Mouse (Mus musculus) left cerebral cortex, adult 8-10 months (tissue): Measurements from ENCODE around the gene Get4. TPM values are rescaled to one million over a fixed set of nuclear protein-coding genes. Genes with fewer than 3 reads are reported as not detected.

ENCODE experiments used
- DNase-seq, 2 experiments: peaks; one replicate each; pipeline ENCODE4 v3.0.0; 2022; ENCODE audit warnings: low spot score in 2 of 2
- total RNA-seq, 4 experiments: library from RNA; stranded (reverse); gene quantifications; 2 replicates each; pipeline ENCODE4 v1.2.4; 2022

The Get4 gene
- 10 to 100 TPM; 56.1 to 59.8 (median 57.6) TPM for total RNA-seq

DNA sequence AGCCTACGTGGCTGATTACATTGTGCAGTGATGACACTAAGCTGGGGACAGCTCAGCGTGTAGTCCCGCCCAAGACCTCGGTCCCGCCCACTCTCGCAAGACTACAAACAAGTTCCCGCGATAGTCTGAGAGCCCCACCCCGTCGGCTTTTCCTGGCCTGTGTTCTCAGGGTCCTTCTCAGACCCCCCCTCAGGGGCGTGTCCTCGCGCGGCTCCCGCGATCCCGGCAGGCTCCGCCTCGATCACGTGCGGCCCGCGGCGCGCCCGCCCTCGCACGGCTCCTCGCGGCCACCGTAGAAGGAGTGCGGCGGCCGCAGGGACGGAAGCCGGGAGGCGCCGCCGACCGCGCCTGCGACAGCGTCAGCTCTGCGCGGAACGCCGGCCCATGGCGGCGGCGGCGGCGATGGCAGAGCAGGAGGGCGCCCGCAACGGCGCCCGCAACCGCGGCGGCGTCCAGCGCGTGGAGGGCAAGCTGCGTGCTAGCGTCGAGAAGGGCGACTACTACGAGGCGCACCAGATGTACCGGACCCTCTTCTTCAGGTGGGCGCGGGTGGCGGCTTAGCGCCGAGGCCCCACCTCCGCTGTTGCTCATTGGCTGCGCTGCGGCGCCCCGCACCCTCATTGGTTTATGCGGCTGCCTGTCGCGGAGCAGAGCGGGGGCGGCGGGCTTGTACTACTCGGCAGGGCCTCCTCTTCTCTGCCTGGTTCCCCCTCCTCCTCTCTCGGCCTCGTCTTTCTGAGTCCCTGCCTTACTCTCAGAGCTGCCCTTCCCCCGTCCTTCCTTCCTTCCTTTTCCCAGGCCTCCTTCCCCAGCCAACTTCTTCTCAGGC lies at the start of gene Get4:
Gene Get4, plus strand, starts transcription at position 244 of the 829 bp plus-strand sequence.
- peak; percentile 94 to 99 for DNase-seq

DNA sequence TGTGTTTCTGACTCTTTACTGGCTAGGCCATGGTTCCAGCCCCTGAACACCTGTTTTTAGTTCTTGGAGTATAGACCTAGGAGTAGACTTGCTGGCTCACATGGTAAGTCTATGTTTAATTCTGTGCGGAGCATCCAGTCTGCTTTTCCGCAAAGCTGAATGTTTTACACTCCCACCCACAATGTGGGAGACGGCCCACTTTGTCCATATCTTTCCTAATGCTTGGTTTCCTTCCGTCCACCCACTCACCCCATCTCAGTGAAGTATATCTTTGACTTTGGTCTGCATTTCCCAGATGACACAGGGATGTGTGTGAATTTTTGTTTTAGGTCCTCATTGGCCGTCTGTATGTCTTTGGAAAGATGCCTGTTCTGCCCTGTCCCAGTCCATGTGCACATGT lies 48.8 kb upstream of the Get4 start:
- no peak for DNase-seq

DNA sequence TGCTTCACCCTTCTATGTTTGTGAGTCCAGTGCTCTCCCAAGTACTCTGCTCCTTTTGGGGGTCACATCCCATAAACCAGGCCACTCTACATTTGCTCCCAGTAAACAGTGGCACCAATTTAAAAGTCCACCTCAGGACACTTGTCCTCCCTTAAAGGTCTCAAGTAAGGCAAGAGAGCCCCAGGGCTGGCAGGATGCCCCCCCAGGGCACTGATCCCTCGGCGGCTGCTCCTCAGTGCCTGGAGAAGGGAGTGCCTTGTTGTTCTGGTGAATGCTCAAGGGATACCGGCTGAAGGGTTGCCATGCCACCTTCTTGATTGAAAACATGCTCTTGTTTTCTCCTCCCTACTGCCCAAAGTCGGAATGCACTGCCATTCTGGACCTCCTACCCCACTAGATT lies 46.0 kb upstream of the Get4 start:
- DNase-seq = no peak

DNA sequence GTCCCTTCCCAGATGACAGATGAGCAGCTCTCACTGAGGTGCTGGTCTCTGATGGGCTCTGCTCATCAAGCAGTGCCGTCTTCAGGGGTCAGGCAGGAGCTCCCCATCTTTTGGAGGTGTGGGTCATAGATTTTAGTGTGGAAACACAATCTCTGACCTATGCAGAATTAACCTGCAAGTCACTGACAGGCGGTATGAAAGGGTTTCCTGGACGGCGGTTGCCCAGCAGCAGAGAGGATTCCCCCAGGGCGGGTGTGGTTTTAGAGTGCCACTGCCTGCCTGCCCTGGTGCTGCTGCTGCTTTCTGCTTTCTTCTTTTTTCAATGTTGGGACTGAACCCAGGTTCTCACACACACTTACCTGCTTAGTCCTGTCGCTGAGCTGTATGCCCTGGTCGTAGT lies 45.6 kb upstream of the Get4 start:
- no peak for DNase-seq

DNA sequence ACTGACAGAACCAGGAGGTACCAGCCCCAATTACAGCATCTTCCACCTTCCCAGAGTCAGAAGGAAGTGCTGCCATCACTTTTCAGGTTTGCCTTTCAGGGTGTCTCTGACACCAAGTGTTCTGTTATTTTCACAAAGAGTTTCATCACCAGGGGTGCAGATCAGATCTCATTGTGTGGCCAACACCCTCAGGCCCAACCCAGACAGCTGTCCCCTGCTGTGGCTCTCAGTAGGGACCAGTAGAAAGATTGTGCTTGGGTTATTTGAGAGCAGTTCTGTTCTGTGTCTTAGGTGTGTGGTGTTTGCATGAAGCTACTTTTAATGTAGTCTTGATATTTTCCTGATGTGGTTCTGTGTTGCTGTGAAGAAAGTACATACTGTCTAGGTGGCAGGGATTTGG lies 43.9 kb upstream of the Get4 start:
- no peak for DNase-seq

DNA sequence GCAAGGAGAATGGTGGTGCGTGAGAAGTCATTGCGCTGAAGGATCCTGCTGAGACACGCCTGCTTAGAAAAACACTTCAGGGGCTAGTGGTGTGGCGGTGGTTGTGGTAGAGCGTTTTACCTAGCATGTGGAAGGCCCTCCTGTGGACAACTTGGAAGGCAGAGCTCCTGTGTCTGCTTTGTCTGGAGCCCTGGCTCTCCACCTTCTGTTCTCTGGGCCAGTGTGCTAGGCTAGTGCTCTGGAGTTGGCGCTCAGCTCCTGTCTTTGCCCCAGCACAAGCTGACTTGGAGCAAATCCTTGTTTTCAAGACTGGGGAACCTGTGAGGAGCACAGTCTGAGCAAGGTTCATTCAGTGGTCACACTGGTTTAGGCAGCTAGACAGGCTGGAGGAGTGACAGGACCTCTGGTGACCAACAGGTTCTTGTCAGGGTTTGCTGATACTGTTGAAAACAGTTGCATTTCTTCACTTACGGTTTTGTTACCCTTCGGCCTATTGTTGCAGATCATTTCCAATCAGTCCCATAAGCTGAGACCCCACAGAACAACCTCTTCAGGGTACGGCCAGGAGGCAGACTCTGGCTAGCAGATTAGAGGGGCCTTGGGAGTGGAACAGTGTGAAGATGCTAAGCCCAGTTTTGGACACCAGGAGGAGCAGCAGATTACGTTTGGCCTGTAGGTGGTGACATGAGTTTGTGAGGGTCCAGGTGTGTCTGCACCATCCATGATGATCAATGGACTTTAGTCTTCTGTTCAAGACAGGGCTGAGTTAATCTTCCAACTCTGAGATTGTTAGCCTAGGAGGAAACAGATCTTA lies 43.0 kb upstream of the Get4 start:
- DNase-seq = no peak

DNA sequence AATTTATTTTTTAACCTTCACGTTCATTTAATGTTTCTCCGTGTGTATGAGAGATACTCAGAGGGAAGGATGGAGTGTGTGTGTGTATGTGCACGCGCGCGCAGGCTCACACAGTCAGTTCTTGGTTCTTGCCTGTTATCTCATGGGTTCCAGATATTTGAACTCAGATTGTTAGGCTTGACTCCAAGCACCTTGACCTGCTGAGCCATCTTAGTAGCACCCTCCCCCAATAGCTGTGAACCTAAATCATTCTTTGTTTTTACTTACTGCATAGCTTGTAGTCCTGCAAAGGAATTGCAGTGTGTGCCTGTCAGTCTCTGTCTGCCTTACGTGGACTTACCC lies 42.5 kb upstream of the Get4 start:
- no peak for DNase-seq

DNA sequence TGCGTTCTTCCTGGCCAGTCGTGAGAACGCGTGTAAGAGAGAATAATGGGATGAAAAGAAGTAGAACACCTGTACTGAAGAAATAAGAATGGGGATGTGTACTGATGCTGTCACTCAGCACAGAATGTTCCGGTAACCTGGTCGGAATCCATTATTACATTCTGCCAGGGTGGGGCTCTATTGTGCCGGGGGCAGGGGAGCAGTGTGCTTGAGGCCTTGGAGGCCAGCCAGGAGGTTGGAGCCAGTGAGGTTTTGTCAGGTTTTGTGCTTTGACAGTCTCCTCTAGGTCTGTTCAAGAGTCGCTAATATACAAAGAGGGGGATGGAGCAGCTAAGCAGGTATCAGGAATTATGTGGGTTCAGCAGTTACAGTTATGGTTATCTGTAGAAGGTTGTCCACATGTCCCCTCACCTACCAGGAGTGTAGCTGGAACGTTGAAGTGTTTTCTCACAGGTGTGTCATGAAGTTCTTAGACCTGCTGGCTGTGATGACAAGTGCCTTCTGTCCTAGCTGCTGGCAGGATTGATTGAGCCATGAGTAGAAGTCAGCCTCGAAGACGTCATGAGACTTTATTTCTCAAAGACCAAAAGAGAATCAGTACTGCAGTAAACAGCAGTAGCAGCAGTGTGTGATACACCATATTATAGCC lies 40.3 kb upstream of the Get4 start:
- no peak for DNase-seq

DNA sequence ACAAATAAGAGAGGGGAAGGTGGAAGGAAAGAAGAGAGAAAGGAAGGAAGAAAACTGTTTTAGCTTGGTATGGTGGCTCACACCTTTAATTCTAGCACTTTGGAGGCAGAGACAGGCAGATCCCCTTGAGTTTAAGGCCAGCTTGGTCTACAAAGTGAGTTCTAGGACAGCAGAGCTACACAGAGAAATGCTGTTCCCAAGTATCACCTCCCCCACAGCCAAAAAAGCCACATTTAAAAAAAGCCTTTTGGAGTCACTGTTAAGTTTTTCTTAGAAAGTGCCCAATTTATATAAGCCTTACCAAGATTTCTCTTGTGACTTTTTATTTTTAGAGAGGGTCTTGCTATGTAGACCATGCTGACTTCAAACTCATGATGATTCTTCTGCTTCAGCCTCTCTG lies 37.8 kb upstream of the Get4 start:
- no peak for DNase-seq

DNA sequence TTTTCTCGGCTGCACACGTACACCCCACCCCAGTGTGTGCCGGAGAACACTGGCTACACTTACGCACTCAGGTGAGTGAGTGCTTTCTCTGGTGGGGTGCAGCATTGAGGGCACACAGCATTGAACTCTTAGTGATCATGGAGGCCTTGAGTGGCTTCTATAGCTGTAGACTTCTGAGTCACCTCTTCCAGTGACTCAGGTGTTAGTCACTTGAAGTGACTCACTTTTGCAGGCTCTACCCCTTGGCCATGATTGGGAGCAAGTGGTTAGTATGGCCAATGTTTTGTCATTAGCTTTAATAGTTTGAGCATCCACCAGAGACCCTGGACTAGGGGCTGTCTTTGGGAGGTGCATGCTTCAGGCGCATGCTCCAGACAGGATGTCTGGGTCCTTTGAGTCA lies 36.9 kb upstream of the Get4 start:
- DNase-seq = no peak

DNA sequence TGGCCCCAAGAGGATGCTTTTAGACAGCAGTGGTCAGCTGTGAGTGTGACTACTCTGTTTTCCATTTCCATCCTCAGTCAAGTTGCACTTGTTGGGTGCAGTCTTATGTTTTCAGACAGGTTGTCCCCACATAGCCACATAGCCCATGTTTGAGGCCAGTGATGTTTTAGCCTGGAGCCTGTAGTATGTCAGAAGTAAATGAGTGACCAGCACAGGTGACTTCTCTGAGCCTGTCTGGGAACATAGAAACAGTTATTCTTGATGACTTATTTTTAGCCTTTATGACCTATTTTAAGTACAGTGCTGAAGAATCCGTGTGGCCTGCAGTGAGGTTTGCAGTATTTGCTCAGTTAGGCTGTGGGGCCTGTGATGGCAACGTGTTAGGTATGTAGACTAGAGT lies 36.0 kb upstream of the Get4 start:
- no peak for DNase-seq

DNA sequence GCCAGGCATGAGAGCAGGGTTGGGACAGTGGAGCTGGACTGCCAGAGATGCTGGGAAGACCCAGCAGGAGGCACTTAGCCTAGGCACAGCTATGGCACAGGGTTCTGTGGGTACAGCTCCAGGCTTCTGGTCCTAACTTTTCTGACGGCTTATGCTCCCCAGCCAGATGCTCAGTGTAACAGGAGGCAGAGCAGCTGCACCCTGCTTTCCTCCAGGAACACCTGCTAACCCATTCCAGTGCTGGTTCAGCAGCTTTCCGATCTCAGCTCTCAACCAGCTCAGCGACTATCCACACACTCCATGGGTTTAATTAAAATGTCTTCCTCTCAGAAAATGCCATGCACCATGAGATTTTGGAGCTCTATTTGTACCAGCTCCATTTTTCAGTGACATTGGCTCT lies 35.4 kb upstream of the Get4 start:
- no peak for DNase-seq

DNA sequence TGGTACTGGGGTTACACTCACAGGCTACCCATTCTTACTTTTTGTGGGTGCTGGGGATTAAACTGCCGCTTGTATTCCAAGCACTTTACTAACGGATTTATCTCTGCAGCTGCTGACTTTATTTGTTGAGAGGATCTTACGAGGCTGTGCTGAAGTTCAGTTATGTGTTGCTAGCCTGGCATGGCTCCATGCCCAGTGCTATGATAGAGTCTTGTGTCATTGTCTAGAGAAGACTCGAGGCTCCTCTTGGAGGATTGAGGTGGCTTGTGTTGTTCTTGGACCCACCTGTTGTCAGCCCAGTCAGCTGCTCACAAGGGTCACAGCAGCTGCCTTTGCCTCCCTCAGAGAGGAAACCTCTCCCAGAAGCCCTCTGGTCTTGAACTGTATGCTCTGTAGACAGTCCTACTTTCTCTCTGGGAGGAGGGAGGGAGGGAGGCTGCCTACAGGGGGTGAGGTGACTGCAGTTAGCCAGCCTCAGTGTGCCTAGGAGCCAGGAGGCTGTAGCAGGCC lies 32.1 kb upstream of the Get4 start:
- no peak for DNase-seq

DNA sequence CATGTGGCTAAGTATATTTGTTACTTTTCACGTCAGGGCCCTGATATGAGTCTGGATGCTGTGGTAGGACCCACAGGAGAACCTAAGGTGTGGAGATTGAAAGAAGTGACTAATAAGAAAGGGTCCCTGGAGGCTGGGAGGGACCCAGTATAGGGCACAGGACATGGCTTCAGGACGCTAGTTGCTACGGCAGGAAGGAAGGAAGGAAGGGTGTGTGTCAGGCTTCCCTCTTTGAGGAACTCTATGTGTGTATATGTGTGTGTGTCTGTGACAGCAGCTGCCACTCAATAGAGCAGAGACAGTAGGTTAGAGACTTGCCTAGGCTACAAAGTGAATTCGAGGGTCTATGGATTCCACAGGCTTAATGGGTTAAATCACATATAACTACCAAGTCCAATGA lies 31.5 kb upstream of the Get4 start:
- no peak for DNase-seq

DNA sequence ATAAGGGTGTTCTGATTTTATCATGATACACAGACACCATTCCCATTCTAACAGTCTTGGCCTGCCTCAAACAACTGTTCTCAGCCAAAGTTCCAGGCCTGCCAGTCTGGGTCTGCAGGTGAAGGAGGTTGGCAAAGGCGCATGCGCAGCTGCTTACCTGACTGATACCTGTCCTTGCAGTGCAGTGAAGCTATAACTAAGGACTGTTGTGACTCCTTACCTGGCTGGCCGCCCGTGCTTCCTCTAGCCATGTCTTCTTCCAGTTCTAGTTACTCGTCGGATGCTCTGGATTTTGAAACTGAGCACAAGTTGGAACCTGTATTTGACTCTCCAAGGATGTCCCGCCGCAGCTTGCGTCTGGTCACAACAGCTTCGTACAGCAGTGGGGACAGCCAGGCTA lies 28.8 kb upstream of the Get4 start:
- no peak for DNase-seq

DNA sequence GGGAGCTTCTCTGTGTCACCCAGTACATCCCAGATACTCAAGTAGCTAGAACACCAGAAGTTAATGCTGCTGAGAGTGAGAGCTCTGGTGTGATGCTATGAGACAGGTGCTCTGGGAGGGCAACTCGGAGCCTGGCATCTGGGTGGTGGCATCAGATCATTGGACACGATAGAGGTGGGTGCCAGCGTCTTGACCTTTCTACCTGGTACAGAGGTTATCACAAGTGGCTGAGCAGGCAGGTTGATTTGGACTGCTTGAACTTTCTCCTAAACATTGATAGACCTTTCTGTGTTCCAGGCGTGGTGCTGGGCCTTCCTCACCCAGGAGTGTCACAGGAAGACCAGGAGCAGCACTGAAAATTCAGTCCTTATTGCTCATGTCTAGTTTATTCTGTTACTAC lies 24.9 kb upstream of the Get4 start:
- no peak for DNase-seq

DNA sequence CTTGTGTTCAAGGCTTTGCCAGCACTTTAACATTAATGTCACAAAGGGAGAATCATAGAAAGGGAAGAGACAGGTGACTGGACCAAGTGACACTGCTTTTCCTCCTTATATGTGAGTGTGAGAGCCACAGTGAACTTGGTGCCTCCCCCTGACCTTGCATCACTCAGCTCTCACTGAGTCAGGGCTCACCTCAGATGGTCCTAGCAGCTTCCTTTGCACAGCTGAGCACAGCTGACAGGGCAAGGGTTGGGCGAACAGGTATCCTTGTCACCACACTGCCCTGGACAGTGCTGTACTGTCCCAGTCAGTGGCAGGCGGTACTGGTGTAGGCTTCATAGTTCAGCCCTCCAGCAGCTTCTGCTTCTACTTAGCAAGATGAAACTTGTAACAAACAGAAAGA lies 24.5 kb upstream of the Get4 start:
- no peak for DNase-seq

DNA sequence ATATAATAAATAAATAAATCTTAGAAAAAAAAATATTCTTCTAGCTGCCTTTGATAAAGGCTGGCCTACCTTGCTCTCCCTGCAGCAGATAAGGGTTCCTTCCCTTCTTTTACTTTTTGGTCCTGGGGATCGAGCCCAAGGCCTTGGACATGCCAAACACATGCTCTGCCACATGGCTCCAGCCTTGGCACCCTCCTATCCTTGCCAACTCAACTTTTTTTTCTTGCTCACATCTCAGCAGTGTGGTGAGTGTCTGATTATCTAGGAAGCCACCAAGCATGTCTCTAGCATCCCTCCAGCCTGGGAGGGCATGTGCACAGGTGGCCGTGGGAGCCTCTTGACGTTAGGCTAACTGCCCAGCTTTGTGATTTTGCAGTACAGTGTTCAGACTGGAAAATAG lies 23.8 kb upstream of the Get4 start:
- no peak for DNase-seq

DNA sequence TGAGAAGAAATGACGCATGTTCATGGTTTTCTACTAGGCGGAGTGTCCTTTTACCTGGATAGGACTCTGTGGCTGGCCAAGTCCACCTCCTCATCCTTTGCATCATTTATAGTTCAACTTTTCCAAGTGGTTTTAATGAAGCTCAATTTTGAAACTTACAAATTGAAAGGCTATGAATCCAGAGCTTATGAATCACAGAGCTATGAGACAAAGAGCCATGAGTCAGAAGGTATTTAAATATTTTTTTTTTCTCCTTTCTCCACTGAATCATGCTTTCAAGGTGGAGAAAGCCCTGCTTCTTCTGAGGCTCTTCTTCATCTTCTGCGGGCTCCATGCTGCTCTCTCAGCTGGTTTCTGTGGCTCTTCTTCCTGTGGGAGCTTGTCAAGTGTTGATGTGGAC lies 22.4 kb upstream of the Get4 start:
- no peak for DNase-seq

DNA sequence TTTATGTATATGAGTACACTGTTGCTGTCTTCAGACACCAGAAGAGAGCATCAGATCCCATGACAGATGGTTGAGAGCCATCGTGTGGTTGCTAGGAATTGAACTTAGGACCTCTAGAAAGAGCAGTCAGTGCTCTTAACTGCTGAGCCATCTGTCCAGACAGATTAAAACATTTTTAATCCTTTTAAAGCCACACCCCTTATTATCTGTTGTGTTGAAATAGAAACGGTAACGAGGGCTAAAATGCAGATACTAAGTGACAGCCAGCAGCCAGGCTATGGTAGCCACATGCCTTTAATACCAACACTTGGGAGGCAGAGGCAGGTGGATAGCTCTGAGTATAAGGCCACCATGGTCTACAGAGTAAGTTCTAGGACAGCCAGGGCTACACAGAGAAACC lies 20.0 kb upstream of the Get4 start:
- no peak for DNase-seq

DNA sequence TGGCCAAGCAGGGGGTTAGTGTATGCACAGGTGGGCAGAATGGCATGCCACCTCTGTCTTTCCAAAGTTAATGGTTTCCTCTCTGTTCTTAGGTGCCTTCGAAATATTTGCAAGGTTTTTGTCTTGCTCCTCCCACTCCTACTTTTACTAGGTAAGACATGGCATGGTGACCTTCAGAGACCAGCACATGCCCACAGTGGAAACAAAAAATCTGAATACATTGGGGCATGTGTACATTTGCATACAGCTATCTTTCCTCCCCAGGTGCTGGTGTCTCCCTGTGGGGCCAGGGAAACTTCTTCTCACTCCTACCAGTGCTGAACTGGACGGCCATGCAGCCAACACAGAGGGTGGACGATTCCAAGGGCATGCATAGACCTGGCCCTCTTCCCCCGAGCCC lies 17.7 kb upstream of the Get4 start:
- DNase-seq = no peak

DNA sequence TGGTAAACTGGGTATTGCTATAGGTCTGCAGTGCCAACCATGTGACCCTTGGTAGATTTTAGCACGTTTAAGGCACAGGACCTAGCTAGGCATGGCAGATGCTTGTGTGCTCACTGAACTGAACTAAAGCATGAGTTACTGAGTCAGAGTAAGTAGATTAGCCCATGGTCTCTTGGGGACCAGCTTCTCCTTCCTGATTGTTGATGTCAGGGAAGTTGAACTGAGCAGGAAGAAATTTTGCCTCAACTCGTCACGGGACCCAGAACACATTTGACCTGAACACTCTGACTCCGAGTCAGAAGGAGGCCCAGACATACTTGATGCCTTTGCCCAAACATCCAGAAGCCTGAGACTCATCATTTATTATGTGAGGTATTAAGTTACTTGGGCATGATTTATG lies 14.7 kb upstream of the Get4 start:
- DNase-seq = no peak
